Mouse (Mus musculus): ENCODE data around the gene Xaf1.

DNA sequence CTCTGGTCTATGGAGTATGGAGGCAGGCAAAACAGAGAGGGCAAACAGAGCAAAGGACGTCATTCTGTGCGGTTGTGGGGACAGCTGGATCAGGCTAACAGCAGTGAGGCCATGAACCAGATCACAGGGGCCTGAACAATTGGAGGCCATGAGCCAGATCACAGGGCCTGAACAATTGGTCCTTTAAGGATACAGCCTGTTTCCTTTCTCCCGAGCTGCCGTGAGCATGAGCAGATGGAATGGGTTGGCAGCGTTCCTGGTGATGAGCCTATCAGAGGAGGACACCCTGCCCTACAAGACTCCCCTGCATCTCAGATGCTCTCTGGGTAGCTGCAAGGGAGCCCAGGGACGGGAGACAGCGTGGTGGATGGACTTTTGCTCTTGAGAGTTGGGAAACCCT is 801 bp downstream of the Xaf1 start:
- TF ChIP-seq POLR2A (IDR thresholded peaks at IDR 0.05; ENCODE audit: control insufficient read depth, low read depth, low read length) = no peak
- no peak for TF ChIP-seq CTCF (IDR thresholded peaks at IDR 0.05; ENCODE audit: control insufficient read depth, insufficient read depth, insufficient replicate concordance, low read depth, low read length)
